Mouse (Mus musculus): ENCODE data around the gene Chrne. TPM values are rescaled to one million over a fixed set of nuclear protein-coding genes. Genes with fewer than 3 reads are reported as not detected.

The Chrne gene
- polyA plus RNA-seq, 1 experiment from 2014 or later = not detected

DNA sequence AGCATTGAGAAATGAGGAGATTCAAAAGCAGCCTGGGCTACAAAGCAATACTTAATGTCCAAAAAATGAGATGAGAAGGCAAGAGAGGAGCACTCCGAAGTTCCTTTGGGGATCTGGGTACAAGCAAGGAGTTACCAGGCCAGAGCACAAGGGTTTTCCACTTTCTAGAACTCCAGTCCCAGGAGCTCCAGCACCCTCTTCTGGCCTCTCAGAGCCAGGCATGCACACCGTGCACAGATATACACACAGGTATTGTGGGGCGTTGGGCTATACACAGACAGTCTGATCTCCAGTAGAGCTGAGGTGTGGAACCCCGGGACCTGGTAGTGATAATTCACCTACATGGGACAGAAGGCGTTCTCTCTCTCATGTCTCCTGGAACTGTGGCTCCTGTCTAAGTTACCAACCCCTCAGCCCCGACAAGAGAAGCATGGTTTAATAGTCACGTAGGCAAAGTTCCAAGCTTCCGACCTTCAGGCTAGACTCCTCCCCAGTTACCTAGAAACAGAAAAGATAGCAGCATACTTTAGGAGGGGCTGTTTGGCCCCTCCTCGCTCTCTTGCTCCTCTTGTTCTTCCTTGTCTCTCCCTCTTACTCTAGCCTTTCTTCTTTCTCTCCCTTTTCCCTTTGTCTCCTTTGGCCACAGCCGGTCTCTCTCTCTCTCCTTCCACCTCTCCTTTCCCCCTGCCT lies 4.2 kb upstream of the Chrne start:
- Histone ChIP-seq H3K4me3 (ENCODE audit: control insufficient read depth in 1 of 2, insufficient read depth in 1 of 2, low read depth in 1 of 2, low read length in 2 of 2) (no peak overlapping the region), H3K9ac (ENCODE audit: low read length) (no peak overlapping the region), H3K36me3 (ENCODE audit: control insufficient read depth, insufficient read depth, low read length) (no peaks in the 10 kb centered on the region), H3K9me3 (ENCODE audit: control insufficient read depth, low read length) (no peaks in the 10 kb centered on the region), H3K4me1 (ENCODE audit: control insufficient read depth in 2 of 2, insufficient read depth in 2 of 2, low read length in 2 of 2) (peaks cover 0 to 2% of the 10 kb centered on the region in 2 experiments; a peak in 1 of 4 replicates), H3K4me2 (ENCODE audit: low read length) (no peak overlapping the region), H3K27ac (replicated peaks in 1 of 2; ENCODE audit: control insufficient read depth in 1 of 2, insufficient read depth in 1 of 2, low read depth in 2 of 2, low read length in 2 of 2) (no peak overlapping the region), H3K27me3 (ENCODE audit: control insufficient read depth, insufficient read depth, low read length) (no peaks in the 10 kb centered on the region)
- WGBS = 58% methylated on average over 10 of the region's 10 CpGs
- no peak for ATAC-seq (ENCODE audit: insufficient number of reproducible peaks, insufficient read depth, low FRiP score, low read depth)

DNA sequence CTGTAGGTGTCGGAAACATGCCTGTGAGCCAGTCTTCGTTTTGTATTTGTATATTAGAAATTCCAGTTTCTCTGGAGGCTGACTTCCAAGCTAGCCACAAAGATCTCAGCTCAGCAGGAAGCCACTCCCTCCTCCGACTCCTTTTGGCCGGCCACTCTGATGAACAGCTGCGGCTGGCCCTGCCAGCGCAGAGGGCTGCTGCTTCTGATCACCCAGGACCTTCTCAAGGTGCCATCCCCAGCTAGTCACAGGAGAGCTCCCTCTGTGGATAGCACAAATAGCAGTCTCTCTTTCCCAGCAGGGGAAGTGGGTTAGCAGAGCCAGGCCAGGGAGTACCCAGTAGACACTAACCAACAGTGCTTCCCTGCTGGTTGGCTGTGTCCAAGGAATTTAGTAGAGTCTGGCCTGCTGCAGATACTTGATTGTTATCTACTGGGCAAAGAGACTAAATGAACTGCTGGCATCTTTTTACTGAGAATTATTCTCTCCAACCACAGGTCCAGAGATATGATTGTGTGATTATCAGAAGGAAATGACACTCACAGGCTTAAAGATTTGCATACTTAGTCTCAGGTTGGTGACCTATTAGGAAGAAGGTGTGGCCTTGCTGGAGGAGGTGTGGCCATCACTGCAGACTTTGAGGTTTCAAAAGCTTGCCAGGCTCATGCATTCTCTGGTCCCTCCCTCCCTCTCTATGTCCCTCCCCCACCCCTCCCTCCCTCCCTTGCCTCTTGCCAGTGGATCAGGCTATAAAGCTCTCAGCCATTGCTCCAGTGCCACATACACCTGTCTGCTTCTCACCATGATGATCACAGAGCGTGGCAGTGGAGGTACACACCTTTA lies 3.2 kb upstream of the Chrne start:
- H3K9ac ChIP-seq (ENCODE audit: low read length) = no peak overlapping the region

DNA sequence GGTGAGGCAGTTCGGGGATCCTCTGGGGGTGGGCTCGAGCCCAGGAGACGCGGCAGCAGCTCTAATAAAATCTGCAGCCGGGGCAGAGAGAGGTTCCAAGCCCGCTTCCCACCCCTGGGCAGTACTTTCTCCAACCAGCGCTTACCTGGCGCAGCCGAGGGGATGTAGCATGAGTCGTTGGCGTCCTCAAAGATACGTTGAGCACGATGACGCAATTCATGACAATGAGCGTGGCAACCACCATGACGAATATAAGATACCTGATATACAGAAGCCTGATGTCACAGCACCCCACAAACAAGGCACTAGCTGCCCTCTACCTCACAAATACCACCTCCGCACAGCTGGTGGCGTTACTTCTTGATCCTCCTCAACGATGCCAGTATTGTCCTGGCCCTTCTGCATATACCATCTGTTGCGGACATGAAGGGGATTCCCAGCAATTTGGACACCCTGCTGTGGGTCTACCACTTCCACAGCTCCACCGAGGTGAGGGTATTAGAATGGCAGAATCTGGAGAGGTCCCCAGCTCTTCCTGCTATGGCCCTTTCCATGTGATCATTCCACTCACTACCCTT lies 3.4 kb downstream of the Chrne start, which contains the start of gene 4930544D05Rik:
TSS of gene 4930544D05Rik (plus strand) at position 333 of the 578 bp plus-strand sequence.
- Histone ChIP-seq H3K4me3 (ENCODE audit: control insufficient read depth in 1 of 2, insufficient read depth in 1 of 2, low read depth in 1 of 2, low read length in 2 of 2) (peak within 1 kb of the TSS; percentile 37), H3K9me3 (ENCODE audit: control insufficient read depth, low read length) (no peaks in the 10 kb centered on the region), H3K36me3 (ENCODE audit: control insufficient read depth, insufficient read depth, low read length) (peaks cover 28% of the 10 kb centered on the region), H3K27ac (replicated peaks in 1 of 2; ENCODE audit: control insufficient read depth in 1 of 2, insufficient read depth in 1 of 2, low read depth in 2 of 2, low read length in 2 of 2) (peak within 1 kb of the TSS; percentile 41 to 48), H3K4me2 (ENCODE audit: low read length) (peak within 1 kb of the TSS; percentile 77), H3K9ac (ENCODE audit: low read length) (peak within 1 kb of the TSS; percentile 66), H3K27me3 (ENCODE audit: control insufficient read depth, insufficient read depth, low read length) (0 out of 2 replicates have a peak, but pooled peaks cover 7% of the 10 kb centered on the region), H3K4me1 (ENCODE audit: control insufficient read depth in 2 of 2, insufficient read depth in 2 of 2, low read length in 2 of 2) (peaks cover 12 to 15% of the 10 kb centered on the region in 2 experiments)
- WGBS = 7% methylated on average over 21 of the region's 21 CpGs
- ATAC-seq (ENCODE audit: insufficient number of reproducible peaks, insufficient read depth, low FRiP score, low read depth) = no peak

More for the DNA sequence above, 3.2 kb upstream of the Chrne start:
- WGBS = 33% methylated on average over 7 of the region's 7 CpGs
- no peaks in the 10 kb centered on the region for H3K27me3 ChIP-seq (ENCODE audit: control insufficient read depth, insufficient read depth, low read length)
- peaks cover 0 to 2% of the 10 kb centered on the region in 2 experiments; a peak in 1 of 4 replicates for H3K4me1 ChIP-seq (ENCODE audit: control insufficient read depth in 2 of 2, insufficient read depth in 2 of 2, low read length in 2 of 2)
- no peaks in the 10 kb centered on the region for H3K36me3 ChIP-seq (ENCODE audit: control insufficient read depth, insufficient read depth, low read length)
- no peaks in the 10 kb centered on the region for H3K9me3 ChIP-seq (ENCODE audit: control insufficient read depth, low read length)
- H3K4me2 ChIP-seq (ENCODE audit: low read length) = no peak overlapping the region
- no peak overlapping the region for H3K4me3 ChIP-seq (ENCODE audit: control insufficient read depth in 1 of 2, insufficient read depth in 1 of 2, low read depth in 1 of 2, low read length in 2 of 2)
- H3K27ac ChIP-seq (replicated peaks in 1 of 2; ENCODE audit: control insufficient read depth in 1 of 2, insufficient read depth in 1 of 2, low read depth in 2 of 2, low read length in 2 of 2) = no peak overlapping the region
- ATAC-seq (ENCODE audit: insufficient number of reproducible peaks, insufficient read depth, low FRiP score, low read depth) = no peak

DNA sequence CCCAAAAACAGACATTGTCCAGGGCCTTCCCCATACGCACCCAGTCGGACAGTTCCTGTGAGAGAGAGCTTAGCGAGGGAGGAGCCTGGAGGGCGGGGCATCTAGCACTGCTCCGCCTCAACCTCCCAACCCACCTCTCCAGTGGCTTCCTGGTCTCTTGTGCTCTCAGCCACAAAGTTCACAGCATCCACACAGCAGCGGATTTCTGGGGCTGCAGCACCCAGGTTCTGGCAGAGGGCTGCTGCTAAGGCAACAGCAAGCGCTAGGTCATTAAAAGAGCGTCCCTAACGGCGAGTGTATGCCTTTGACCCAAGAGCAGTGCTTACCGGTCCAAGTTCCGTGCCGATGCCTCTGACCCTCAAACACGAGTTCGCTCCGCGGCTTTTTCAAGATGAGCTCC lies 3.9 kb downstream of the Chrne start:
- H3K4me3 ChIP-seq (ENCODE audit: control insufficient read depth in 1 of 2, insufficient read depth in 1 of 2, low read depth in 1 of 2, low read length in 2 of 2) = peak overlapping the region; percentile 37
- H3K27me3 ChIP-seq (ENCODE audit: control insufficient read depth, insufficient read depth, low read length) = 0 out of 2 replicates have a peak, but pooled peaks cover 7% of the 10 kb centered on the region
- 2% methylated on average over 17 of the region's 17 CpGs for WGBS
- peaks cover 12 to 15% of the 10 kb centered on the region in 2 experiments for H3K4me1 ChIP-seq (ENCODE audit: control insufficient read depth in 2 of 2, insufficient read depth in 2 of 2, low read length in 2 of 2)
- peak overlapping the region; percentile 66 for H3K9ac ChIP-seq (ENCODE audit: low read length)
- H3K27ac ChIP-seq (replicated peaks in 1 of 2; ENCODE audit: control insufficient read depth in 1 of 2, insufficient read depth in 1 of 2, low read depth in 2 of 2, low read length in 2 of 2) = peak overlapping the region; percentile 41 to 48
- H3K36me3 ChIP-seq (ENCODE audit: control insufficient read depth, insufficient read depth, low read length) = peaks cover 33% of the 10 kb centered on the region
- no peaks in the 10 kb centered on the region for H3K9me3 ChIP-seq (ENCODE audit: control insufficient read depth, low read length)
- peak; percentile 80 for ATAC-seq (ENCODE audit: insufficient number of reproducible peaks, insufficient read depth, low FRiP score, low read depth)
- H3K4me2 ChIP-seq (ENCODE audit: low read length) = peak overlapping the region; percentile 77

GRCm38 (mm10) chr11:70612505-70612904 lies 6.5 kb downstream of the Chrne start:
- no peak for ATAC-seq (ENCODE audit: insufficient number of reproducible peaks, insufficient read depth, low FRiP score, low read depth)
- H3K27ac ChIP-seq (replicated peaks in 1 of 2; ENCODE audit: control insufficient read depth in 1 of 2, insufficient read depth in 1 of 2, low read depth in 2 of 2, low read length in 2 of 2) = no peak overlapping the region
- no peak overlapping the region for H3K4me3 ChIP-seq (ENCODE audit: control insufficient read depth in 1 of 2, insufficient read depth in 1 of 2, low read depth in 1 of 2, low read length in 2 of 2)
- H3K27me3 ChIP-seq (ENCODE audit: control insufficient read depth, insufficient read depth, low read length) = 0 out of 2 replicates have a peak, but pooled peaks cover 7% of the 10 kb centered on the region
- H3K9me3 ChIP-seq (ENCODE audit: control insufficient read depth, low read length) = no peaks in the 10 kb centered on the region
- WGBS = 66% methylated on average over 7 of the region's 7 CpGs
- peaks cover 12 to 15% of the 10 kb centered on the region in 2 experiments for H3K4me1 ChIP-seq (ENCODE audit: control insufficient read depth in 2 of 2, insufficient read depth in 2 of 2, low read length in 2 of 2)
- no peak overlapping the region for H3K9ac ChIP-seq (ENCODE audit: low read length)
- H3K4me2 ChIP-seq (ENCODE audit: low read length) = no peak overlapping the region
- peaks cover 59% of the 10 kb centered on the region for H3K36me3 ChIP-seq (ENCODE audit: control insufficient read depth, insufficient read depth, low read length)

GRCm38 (mm10) chr11:70610752-70611151 lies 8.3 kb downstream of the Chrne start:
- H3K4me2 ChIP-seq (ENCODE audit: low read length) = no peak overlapping the region
- peaks cover 76% of the 10 kb centered on the region for H3K36me3 ChIP-seq (ENCODE audit: control insufficient read depth, insufficient read depth, low read length)
- no peaks in the 10 kb centered on the region for H3K9me3 ChIP-seq (ENCODE audit: control insufficient read depth, low read length)
- H3K27ac ChIP-seq (replicated peaks in 1 of 2; ENCODE audit: control insufficient read depth in 1 of 2, insufficient read depth in 1 of 2, low read depth in 2 of 2, low read length in 2 of 2) = no peak overlapping the region
- H3K27me3 ChIP-seq (ENCODE audit: control insufficient read depth, insufficient read depth, low read length) = no peaks in the 10 kb centered on the region
- no peak overlapping the region for H3K9ac ChIP-seq (ENCODE audit: low read length)
- peaks cover 10 to 14% of the 10 kb centered on the region in 2 experiments for H3K4me1 ChIP-seq (ENCODE audit: control insufficient read depth in 2 of 2, insufficient read depth in 2 of 2, low read length in 2 of 2)
- 80% methylated on average over 4 of the region's 4 CpGs for WGBS
- no peak for ATAC-seq (ENCODE audit: insufficient number of reproducible peaks, insufficient read depth, low FRiP score, low read depth)
- no peak overlapping the region for H3K4me3 ChIP-seq (ENCODE audit: control insufficient read depth in 1 of 2, insufficient read depth in 1 of 2, low read depth in 1 of 2, low read length in 2 of 2)

GRCm38 (mm10) chr11:70608381-70609066 lies 10.5 kb downstream of the Chrne start:
- H3K27me3 ChIP-seq (ENCODE audit: control insufficient read depth, insufficient read depth, low read length) = no peaks in the 10 kb centered on the region
- H3K36me3 ChIP-seq (ENCODE audit: control insufficient read depth, insufficient read depth, low read length) = peaks cover 96% of the 10 kb centered on the region
- H3K4me3 ChIP-seq (ENCODE audit: control insufficient read depth in 1 of 2, insufficient read depth in 1 of 2, low read depth in 1 of 2, low read length in 2 of 2) = no peak overlapping the region
- no peaks in the 10 kb centered on the region for H3K4me1 ChIP-seq (ENCODE audit: control insufficient read depth in 2 of 2, insufficient read depth in 2 of 2, low read length in 2 of 2)
- no peak for ATAC-seq (ENCODE audit: insufficient number of reproducible peaks, insufficient read depth, low FRiP score, low read depth)
- no peak overlapping the region for H3K4me2 ChIP-seq (ENCODE audit: low read length)
- 87% methylated on average over 25 of the region's 26 CpGs for WGBS
- H3K27ac ChIP-seq (replicated peaks in 1 of 2; ENCODE audit: control insufficient read depth in 1 of 2, insufficient read depth in 1 of 2, low read depth in 2 of 2, low read length in 2 of 2) = no peak overlapping the region
- no peak overlapping the region for H3K9ac ChIP-seq (ENCODE audit: low read length)
- H3K9me3 ChIP-seq (ENCODE audit: control insufficient read depth, low read length) = no peaks in the 10 kb centered on the region

Measured in heart, embryonic 14.5 days (tissue).